Mouse (Mus musculus) CH12.LX (cell line): ENCODE data around the gene Shank1.
A peak's percentile ranks its signal among the peaks of the same experiment; 100 is the strongest.

Source experiments
- CTCF ChIP-seq, 2 experiments: IDR thresholded peaks in 1 of 2; conservative IDR thresholded peaks in 1 of 2; 2 replicates each; pipeline ENCODE4 v1.5.1; 2011 to 2012; ENCODE audit warnings: low read depth in 2 of 2, low read length in 2 of 2, improper control_type of control experiment in 1 of 2, inconsistent platforms in 1 of 2, mild to moderate bottlenecking in 1 of 2, moderate library complexity in 1 of 2
- E2F4 ChIP-seq: IDR thresholded peaks from 2 replicates; pipeline ENCODE4 v1.6.1; 2011; ENCODE audit warnings: low read depth, low read length, improper control_type of control experiment; ENCODE audit not compliant: insufficient replicate concordance
- EP300 ChIP-seq: IDR thresholded peaks from 2 replicates; pipeline ENCODE4 v1.6.1; 2011; ENCODE audit warnings: low read length, improper control_type of control experiment
- HCFC1 ChIP-seq: IDR thresholded peaks from 2 replicates; pipeline ENCODE4 v1.6.1; 2012; ENCODE audit warnings: low read depth, mild to moderate bottlenecking, inconsistent platforms, low read length, improper control_type of control experiment
- KAT2A ChIP-seq: IDR thresholded peaks from 2 replicates; pipeline ENCODE4 v1.6.1; 2012; ENCODE audit warnings: low read length, improper control_type of control experiment, inconsistent platforms; ENCODE audit not compliant: insufficient replicate concordance
- MEF2A ChIP-seq: IDR thresholded peaks from 2 replicates; pipeline ENCODE4 v1.6.1; 2014; ENCODE audit warnings: low read depth, mild to moderate bottlenecking, inconsistent platforms, low read length, improper control_type of control experiment, borderline replicate concordance
- MYC ChIP-seq: IDR thresholded peaks from 2 replicates; pipeline ENCODE4 v1.6.1; 2011; ENCODE audit warnings: low read depth, mild to moderate bottlenecking, improper control_type of control experiment, low read length
- NELFE ChIP-seq: IDR thresholded peaks from 2 replicates; pipeline ENCODE4 v1.6.1; 2011; ENCODE audit warnings: low read depth, low read length, improper control_type of control experiment
- POLR2A ChIP-seq: IDR thresholded peaks from 2 replicates; pipeline ENCODE4 v1.6.1; 2011; ENCODE audit warnings: low read depth, mild to moderate bottlenecking, improper control_type of control experiment, low read length
- RAD21 ChIP-seq: IDR thresholded peaks from 2 replicates; pipeline ENCODE4 v1.6.1; 2011; ENCODE audit warnings: low read depth, mild to moderate bottlenecking, low read length, improper control_type of control experiment, moderate library complexity
- SMC3 ChIP-seq: IDR thresholded peaks from 2 replicates; pipeline ENCODE4 v1.6.1; 2011; ENCODE audit warnings: low read depth, low read length, improper control_type of control experiment
- TCF12 ChIP-seq: IDR thresholded peaks from 2 replicates; pipeline ENCODE4 v1.6.1; 2014; ENCODE audit warnings: low read depth, mild to moderate bottlenecking, inconsistent platforms, low read length, improper control_type of control experiment
- UBTF ChIP-seq: IDR thresholded peaks from 2 replicates; pipeline ENCODE4 v1.6.1; 2012; ENCODE audit warnings: low read depth, mild to moderate bottlenecking, inconsistent platforms, low read length, improper control_type of control experiment, moderate library complexity
- USF2 ChIP-seq: conservative IDR thresholded peaks from 2 replicates; pipeline ENCODE4 v1.6.1; 2011; ENCODE audit warnings: low read depth, low read length, improper control_type of control experiment

- TF ChIP-seq HCFC1, result no peak
- no peak for TF ChIP-seq KAT2A
- TF ChIP-seq USF2, result no peak
- TF ChIP-seq RAD21, result no peak
- TF ChIP-seq POLR2A, result no peak
- TF ChIP-seq UBTF, result no peak
- TF ChIP-seq CTCF (conservative IDR thresholded peaks at IDR 0.05 in 1 of 2, IDR thresholded peaks at IDR 0.05 in 1 of 2; ENCODE audit: low read depth in 2 of 2, low read length in 2 of 2), result no peak
- TF ChIP-seq SMC3, result no peak
- TF ChIP-seq MYC, result peak; percentile 62; the same call in 1 of the 2 replicates
- TF ChIP-seq MEF2A, result no peak
- no peak for TF ChIP-seq NELFE
- no peak for TF ChIP-seq TCF12
- peak; percentile 67 for TF ChIP-seq EP300
- TF ChIP-seq E2F4, result no peak
Measured at GRCm38 (mm10) chr7:44344622-44345021, 34.6 kb downstream of the Shank1 start.
